Mouse (Mus musculus): ENCODE measurements around the gene Cd209g. TPM values are rescaled to one million over a fixed set of nuclear protein-coding genes. Genes with fewer than 3 reads are reported as not detected.

Gene Cd209g
- 0.98 and 1.9 TPM in 2 replicates for polyA plus RNA-seq (2012; rRNA removed)

GRCm38 (mm10) chr8:4133798-4134197 lies at the start of gene Cd209g:
Gene Cd209g (plus strand): TSS chr8:4134098.

DNA sequence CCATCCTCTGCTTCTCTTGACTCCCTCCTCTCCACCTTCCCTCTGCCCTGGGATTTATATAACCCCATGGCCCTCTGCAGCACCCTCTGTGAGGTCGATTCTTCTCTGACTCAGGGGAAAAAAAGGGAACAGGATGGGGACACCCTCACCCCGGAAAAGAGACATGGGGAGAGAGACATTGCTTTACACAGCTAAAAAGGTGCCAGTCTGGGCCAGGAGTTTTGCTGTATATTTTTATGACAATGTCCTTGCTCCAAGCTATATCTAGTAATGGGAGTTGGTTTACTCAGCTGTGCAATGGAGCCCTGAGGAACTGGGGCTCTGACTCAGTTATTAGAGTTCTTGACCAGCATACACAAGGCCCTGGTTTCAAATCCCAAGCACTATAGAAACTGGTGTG lies 28.2 kb upstream of the Cd209g start, which contains the start of gene Cd209f:
Gene Cd209f, minus strand, starts transcription at position 101 of the 400 bp plus-strand sequence.

GRCm38 (mm10) chr8:4165852-4166751 lies 32.2 kb downstream of the Cd209g start, which contains the start of gene Evi5l:
Gene Evi5l (plus strand): TSS chr8:4166567.

Other genes starting within 250 kb of the Cd209g start
- gene Cd209b, start 207.3 kb upstream of the Cd209g start, polyA plus RNA-seq (2012; rRNA removed), result 0.10 TPM in 1 of 2 replicates, not detected in the other
- 0.05 TPM in 1 of 2 replicates, not detected in the other for gene Cd209c, start 179.4 kb upstream of the Cd209g start, polyA plus RNA-seq (2012; rRNA removed)
- gene Cd209f, start 28.3 kb upstream of the Cd209g start, polyA plus RNA-seq (2012; rRNA removed), result 0.55 and 1.5 TPM in 2 replicates
- 10.3 and 13.7 TPM in 2 replicates for gene Evi5l, start 32.5 kb downstream of the Cd209g start, polyA plus RNA-seq (2012; rRNA removed)
- 0.11 and 0.15 TPM in 2 replicates for gene Prr36, start 83.4 kb downstream of the Cd209g start, polyA plus RNA-seq (2012; rRNA removed)
- 3.1 and 3.7 TPM in 2 replicates for gene Lrrc8e, start 92.7 kb downstream of the Cd209g start, polyA plus RNA-seq (2012; rRNA removed)
- gene Map2k7, start 104.6 kb downstream of the Cd209g start, polyA plus RNA-seq (2012; rRNA removed), result 12.0 and 20.2 TPM in 2 replicates
- gene Gm49320, start 104.8 kb downstream of the Cd209g start, polyA plus RNA-seq (2012; rRNA removed), result 0.19 and 0.23 TPM in 2 replicates
- 16.4 and 57.9 TPM in 2 replicates for gene Tgfbr3l, start 114.1 kb downstream of the Cd209g start, polyA plus RNA-seq (2012; rRNA removed)
- gene Snapc2, start 119.0 kb downstream of the Cd209g start, polyA plus RNA-seq (2012; rRNA removed), result 19.8 and 20.6 TPM in 2 replicates
- 36.1 and 38.4 TPM in 2 replicates for gene Ctxn1, start 125.2 kb downstream of the Cd209g start, polyA plus RNA-seq (2012; rRNA removed)
- 28.6 and 30.3 TPM in 2 replicates for gene Timm44, start 141.8 kb downstream of the Cd209g start, polyA plus RNA-seq (2012; rRNA removed)
- 0.12 and 0.84 TPM in 2 replicates for gene Ccl25, start 191.1 kb downstream of the Cd209g start, polyA plus RNA-seq (2012; rRNA removed)
- gene Elavl1, start 191.3 kb downstream of the Cd209g start, polyA plus RNA-seq (2012; rRNA removed), result 11.2 and 12.1 TPM in 2 replicates